Mouse (Mus musculus) ES-Bruce4 (cell line): ENCODE results near the gene Map3k20.

Experiments
- CTCF ChIP-seq: IDR thresholded peaks from one replicate; pipeline ENCODE4 v1.8.1; 2011; ENCODE audit warnings: low read depth, low read length
- EP300 ChIP-seq: IDR thresholded peaks from 2 replicates; pipeline ENCODE4 v1.6.1; 2011; ENCODE audit warnings: low read depth, low read length; ENCODE audit not compliant: insufficient read depth
- POLR2A ChIP-seq: IDR thresholded peaks from one replicate; pipeline ENCODE4 v1.8.1; 2011; ENCODE audit warnings: low read length; ENCODE audit not compliant: insufficient read depth

DNA sequence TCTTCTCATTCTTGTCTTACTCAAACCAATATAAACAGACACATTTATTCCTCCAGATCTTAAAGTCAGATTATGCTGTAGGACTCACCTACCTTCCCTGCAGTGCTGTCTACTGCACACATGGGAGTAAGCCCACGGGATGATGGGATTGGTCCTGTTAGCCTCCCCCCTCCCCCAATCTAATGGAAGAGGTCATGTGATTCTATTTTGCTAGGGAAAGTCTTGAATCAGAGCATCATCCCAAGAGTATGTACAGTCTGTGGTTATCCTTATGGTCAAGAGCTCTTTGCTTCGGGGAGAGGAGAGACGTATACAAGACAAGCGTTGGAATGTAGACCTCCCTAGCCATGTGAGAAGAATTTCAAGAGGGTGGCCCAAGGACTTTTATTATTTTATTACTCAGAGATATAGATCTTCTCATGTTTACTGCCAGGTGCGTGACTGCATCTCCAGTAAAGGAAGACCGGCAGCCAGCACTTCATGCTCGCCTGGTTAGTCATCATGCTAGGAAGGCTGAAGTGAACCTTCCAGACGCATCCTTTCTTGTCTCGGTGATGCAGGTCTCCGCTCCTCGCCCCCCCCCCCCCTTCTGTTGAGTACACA lies 3.6 kb downstream of the Map3k20 start:
- TF ChIP-seq CTCF, result no peak
- no peak for TF ChIP-seq EP300
- no peak for TF ChIP-seq POLR2A
